Mouse (Mus musculus) midbrain, embryonic 15.5 days (tissue): ENCODE results near the gene Gm43191. TPM values are rescaled to one million over a fixed set of nuclear protein-coding genes. Genes with fewer than 3 reads are reported as not detected.
A peak's percentile ranks its signal among the peaks of the same experiment; 100 is the strongest.
"Not testable (repeated sequence)": the region's sequence is repeated elsewhere in the genome, so short reads cannot be mapped to it uniquely, and the experiment has no call there.

Experiments used
- ATAC-seq: fragments of 200-750 bp; cut with Nextera tagmentation; replicated peaks from 2 replicates; pipeline ENCODE4 v1.8.0; 2017; ENCODE audit warnings: moderate TSS enrichment
- H3K27ac ChIP-seq: fragments of 300-500 bp; sonication (generic); 2 replicates; pipeline ENCODE4 v1.5.1; 2015; ENCODE audit warnings: mild to moderate bottlenecking, inconsistent platforms
- H3K27me3 ChIP-seq: fragments of 300-500 bp; sonication (generic); replicated peaks from 2 replicates; pipeline ENCODE4 v1.6.1; 2015; ENCODE audit warnings: inconsistent platforms
- H3K36me3 ChIP-seq: fragments of 300-500 bp; sonication (generic); replicated peaks from 2 replicates; pipeline ENCODE4 v1.6.1; 2015; ENCODE audit warnings: inconsistent platforms
- H3K4me1 ChIP-seq: fragments of 300-500 bp; sonication (generic); 2 replicates; pipeline ENCODE4 v1.6.1; 2015; ENCODE audit warnings: inconsistent platforms
- H3K4me2 ChIP-seq: fragments of 300-500 bp; sonication (generic); 2 replicates; pipeline ENCODE4 v1.6.1; 2015; ENCODE audit warnings: inconsistent platforms, mild to moderate bottlenecking, moderate library complexity
- H3K4me3 ChIP-seq: fragments of 300-500 bp; sonication (generic); 2 replicates; pipeline ENCODE4 v1.5.1; 2015; ENCODE audit warnings: mild to moderate bottlenecking, inconsistent platforms
- H3K9ac ChIP-seq: fragments of 300-500 bp; sonication (generic); 2 replicates; pipeline ENCODE4 v1.6.1; 2015; ENCODE audit warnings: mild to moderate bottlenecking, inconsistent platforms
- H3K9me3 ChIP-seq: fragments of 300-500 bp; sonication (generic); 2 replicates; pipeline ENCODE4 v1.6.1; 2016; ENCODE audit warnings: inconsistent platforms
- WGBS: fragments of 180-500 bp; shearing (Covaris S2); methylation state at CpG from one replicate; pipeline ENCODE4 v1.1.7; 2015; ENCODE audit warnings: mixed read lengths; 5-methylcytosine and 5-hydroxymethylcytosine counted together
- polyA plus RNA-seq: library from polyadenylated mRNA; unstranded; fragments of >200 nt; fragmentation: Nextera tagmentation; extraction: Ambion mirVana; gene quantifications from 2 replicates; pipeline ENCODE4 v1.2.1, GENCODE M21; 2015

Gm43191 gene
- polyA plus RNA-seq, 1 experiment from 2014 or later = not detected

GRCm38 (mm10) chr3:116658928-116659565 is 22.0 kb downstream of the Gm43191 start:
- H3K9ac ChIP-seq = no peak overlapping the region
- ATAC-seq = no peak
- H3K4me1 ChIP-seq = peaks cover 34% of the 10 kb centered on the region
- no peak overlapping the region for H3K4me2 ChIP-seq
- WGBS = 60% methylated on average over 15 of the region's 15 CpGs
- H3K27me3 ChIP-seq = no peaks in the 10 kb centered on the region
- no peak overlapping the region for H3K27ac ChIP-seq
- no peak overlapping the region for H3K4me3 ChIP-seq
- no peaks in the 10 kb centered on the region for H3K36me3 ChIP-seq
- H3K9me3 ChIP-seq = no peaks in the 10 kb centered on the region

GRCm38 (mm10) chr3:116656184-116656965 is 24.7 kb downstream of the Gm43191 start:
- Histone ChIP-seq H3K4me3 (no peak overlapping the region), H3K4me2 (no peak overlapping the region), H3K4me1 (peaks cover 46% of the 10 kb centered on the region), H3K36me3 (no peaks in the 10 kb centered on the region), H3K9me3 (no peaks in the 10 kb centered on the region), H3K27ac (no peak overlapping the region), H3K27me3 (no peaks in the 10 kb centered on the region), H3K9ac (no peak overlapping the region)
- WGBS = 80% methylated on average over 7 of the region's 7 CpGs
- no peak for ATAC-seq

DNA sequence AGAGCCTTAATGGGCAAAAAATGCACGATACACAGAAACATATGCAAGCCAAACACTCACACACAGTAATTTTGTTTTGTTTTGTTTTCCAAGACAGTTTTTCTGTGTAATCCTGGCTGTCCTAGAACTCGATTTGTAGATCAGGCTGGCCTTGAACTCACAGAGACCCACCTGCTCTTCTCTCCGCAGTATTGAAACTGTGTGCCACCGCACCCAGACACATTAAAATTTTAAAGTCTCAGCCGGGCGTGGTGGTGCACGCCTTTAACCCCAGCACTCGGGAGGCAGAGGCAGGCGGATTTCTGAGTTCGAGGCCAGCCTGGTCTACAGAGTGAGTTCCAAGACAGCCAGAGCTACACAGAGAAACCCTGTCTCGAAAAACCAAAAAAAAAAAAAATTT is 27.0 kb downstream of the Gm43191 start:
- peaks cover 23% of the 10 kb centered on the region for H3K4me1 ChIP-seq
- 96% methylated on average over 11 of the region's 11 CpGs for WGBS
- H3K9me3 ChIP-seq, H3K27me3 ChIP-seq, H3K36me3 ChIP-seq, H3K4me2 ChIP-seq, ATAC-seq, H3K9ac ChIP-seq, H3K4me3 ChIP-seq, H3K27ac ChIP-seq: not testable (repeated sequence)

DNA sequence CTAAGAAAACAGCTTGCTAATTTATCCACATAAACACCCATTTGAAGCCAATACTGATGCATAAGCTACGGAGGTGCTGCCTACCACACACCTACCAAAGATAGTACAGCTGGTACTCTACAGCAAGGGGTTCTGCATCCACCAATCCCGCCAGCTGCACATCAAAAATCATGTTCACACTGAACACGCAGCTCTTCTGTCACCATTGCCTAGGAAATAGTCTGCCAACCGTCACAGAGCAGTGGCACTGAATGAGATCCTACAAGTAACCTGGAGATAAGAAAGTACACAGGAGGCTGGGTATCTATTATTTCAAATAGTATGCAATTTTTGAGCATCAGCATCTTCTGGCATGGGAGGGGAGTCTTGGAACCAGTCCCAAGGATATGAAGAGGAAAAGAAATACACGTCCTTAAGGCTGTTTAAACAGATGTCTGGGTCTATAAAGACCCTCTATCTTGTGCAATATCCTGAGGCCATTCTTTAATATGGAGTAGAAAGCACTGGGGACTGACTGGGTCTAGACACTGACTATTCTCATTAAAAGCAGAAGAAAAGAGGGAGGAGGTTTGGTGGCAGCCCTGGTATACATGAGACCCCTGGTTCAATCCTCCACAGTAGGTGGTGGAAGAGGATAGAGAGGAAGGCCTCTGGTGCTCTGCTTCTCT is 27.6 kb downstream of the Gm43191 start:
- Histone ChIP-seq H3K36me3 (peaks cover 5% of the 10 kb centered on the region; the same call in 1 of the 2 replicates), H3K4me1 (peaks cover 19% of the 10 kb centered on the region), H3K4me2 (no peak overlapping the region), H3K27me3 (no peaks in the 10 kb centered on the region), H3K27ac (no peak overlapping the region), H3K9ac (no peak overlapping the region), H3K9me3 (no peaks in the 10 kb centered on the region), H3K4me3 (no peak overlapping the region)
- WGBS = 66% methylated on average over 5 of the region's 5 CpGs
- no peak for ATAC-seq

- WGBS = 57% methylated on average over 3 of the region's 3 CpGs
- Histone ChIP-seq H3K27me3 (no peaks in the 10 kb centered on the region), H3K27ac (no peak overlapping the region), H3K4me2 (no peak overlapping the region), H3K9ac (no peak overlapping the region), H3K4me3 (no peak overlapping the region), H3K36me3 (peaks cover 5% of the 10 kb centered on the region; the same call in 1 of the 2 replicates), H3K4me1 (peaks cover 19% of the 10 kb centered on the region), H3K9me3 (no peaks in the 10 kb centered on the region)
- ATAC-seq = peak; percentile 51; the same call in 1 of the 2 replicates
Observed at GRCm38 (mm10) chr3:116652033-116652446, 29.0 kb downstream of the Gm43191 start.

DNA sequence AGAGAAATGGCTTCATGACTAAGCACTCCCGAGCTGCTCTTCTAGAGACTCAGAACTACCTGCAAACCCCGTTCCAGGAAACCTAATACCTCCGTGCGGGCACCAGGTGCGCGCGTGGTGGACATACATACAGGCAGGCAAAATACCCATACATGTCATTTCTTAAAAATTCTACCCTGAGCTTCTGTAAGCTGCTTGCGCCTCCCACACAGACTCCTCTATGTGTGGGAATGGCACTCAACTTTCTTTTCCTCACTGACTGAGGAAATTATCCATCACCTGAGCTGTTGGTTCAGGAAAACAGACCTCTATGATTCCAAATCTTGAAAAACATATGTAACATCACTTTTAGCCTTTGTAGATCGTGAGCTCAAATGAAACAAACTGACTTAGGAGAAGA is 30.4 kb downstream of the Gm43191 start:
- no peak overlapping the region for H3K27ac ChIP-seq
- H3K9me3 ChIP-seq = no peaks in the 10 kb centered on the region
- no peak overlapping the region for H3K4me2 ChIP-seq
- no peaks in the 10 kb centered on the region for H3K27me3 ChIP-seq
- peaks cover 5% of the 10 kb centered on the region; the same call in 1 of the 2 replicates for H3K36me3 ChIP-seq
- WGBS = 98% methylated on average over 9 of the region's 9 CpGs
- no peak overlapping the region for H3K4me3 ChIP-seq
- no peak for ATAC-seq
- peaks cover 15% of the 10 kb centered on the region for H3K4me1 ChIP-seq
- H3K9ac ChIP-seq = no peak overlapping the region

- Histone ChIP-seq H3K27me3 (no peaks in the 10 kb centered on the region), H3K4me2 (no peak overlapping the region), H3K4me1 (peaks cover 15% of the 10 kb centered on the region), H3K36me3 (peaks cover 10% of the 10 kb centered on the region), H3K9me3 (no peaks in the 10 kb centered on the region), H3K27ac (no peak overlapping the region), H3K4me3 (no peak overlapping the region), H3K9ac (no peak overlapping the region)
- WGBS = 92% methylated on average over 7 of the region's 7 CpGs
- no peak for ATAC-seq
Observed at GRCm38 (mm10) chr3:116648805-116649204, 32.3 kb downstream of the Gm43191 start.

GRCm38 (mm10) chr3:116646387-116646786 is 34.7 kb downstream of the Gm43191 start:
- Histone ChIP-seq H3K27me3 (no peaks in the 10 kb centered on the region), H3K36me3 (peaks cover 21% of the 10 kb centered on the region), H3K4me1 (no peaks in the 10 kb centered on the region), H3K27ac (no peak overlapping the region), H3K4me2 (no peak overlapping the region), H3K9ac (no peak overlapping the region), H3K9me3 (no peaks in the 10 kb centered on the region), H3K4me3 (no peak overlapping the region)
- no peak for ATAC-seq
- 90% methylated on average over 1 of the region's 1 CpGs for WGBS

DNA sequence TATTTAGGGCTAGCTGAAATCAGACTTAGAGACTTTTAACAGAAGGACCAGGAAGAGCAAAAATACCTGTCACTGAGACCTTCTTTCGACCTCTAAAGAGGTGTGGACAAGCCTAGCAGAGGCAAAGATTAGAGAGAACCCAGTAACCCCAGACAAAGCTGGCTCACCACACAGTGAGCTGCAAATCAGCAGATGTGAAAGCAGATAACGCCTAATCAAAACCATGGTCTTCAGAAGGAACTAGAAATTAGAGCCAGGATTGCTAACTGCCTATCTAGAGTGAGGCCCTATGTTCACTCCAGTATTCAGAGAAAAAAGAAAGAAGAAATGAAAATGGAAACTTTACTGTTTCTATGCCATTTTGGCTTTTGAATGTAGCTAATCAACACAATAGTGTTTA is 38.7 kb downstream of the Gm43191 start:
- ATAC-seq = no peak
- Histone ChIP-seq H3K9me3 (no peaks in the 10 kb centered on the region), H3K36me3 (peaks cover 42% of the 10 kb centered on the region), H3K4me3 (no peak overlapping the region), H3K27me3 (no peaks in the 10 kb centered on the region), H3K27ac (no peak overlapping the region), H3K9ac (no peak overlapping the region), H3K4me2 (no peak overlapping the region), H3K4me1 (no peaks in the 10 kb centered on the region)
- WGBS = 93% methylated on average over 2 of the region's 2 CpGs

- WGBS = 95% methylated on average over 6 of the region's 6 CpGs
- H3K9ac ChIP-seq = no peak overlapping the region
- H3K9me3 ChIP-seq = no peaks in the 10 kb centered on the region
- no peaks in the 10 kb centered on the region for H3K27me3 ChIP-seq
- peaks cover 46% of the 10 kb centered on the region for H3K36me3 ChIP-seq
- H3K4me2 ChIP-seq = no peak overlapping the region
- H3K27ac ChIP-seq = no peak overlapping the region
- H3K4me3 ChIP-seq = no peak overlapping the region
- no peak for ATAC-seq
- H3K4me1 ChIP-seq = no peaks in the 10 kb centered on the region
Observed at GRCm38 (mm10) chr3:116641811-116642371, 39.2 kb downstream of the Gm43191 start.

GRCm38 (mm10) chr3:116640024-116640423 is 41.0 kb downstream of the Gm43191 start:
- WGBS = 91% methylated on average over 1 of the region's 1 CpGs
- no peak overlapping the region for H3K9ac ChIP-seq
- H3K4me3 ChIP-seq = no peak overlapping the region
- H3K27ac ChIP-seq = no peak overlapping the region
- ATAC-seq = no peak
- H3K4me2 ChIP-seq = no peak overlapping the region
- H3K36me3 ChIP-seq = peaks cover 51% of the 10 kb centered on the region
- H3K27me3 ChIP-seq = no peaks in the 10 kb centered on the region
- no peaks in the 10 kb centered on the region for H3K4me1 ChIP-seq
- no peaks in the 10 kb centered on the region for H3K9me3 ChIP-seq

DNA sequence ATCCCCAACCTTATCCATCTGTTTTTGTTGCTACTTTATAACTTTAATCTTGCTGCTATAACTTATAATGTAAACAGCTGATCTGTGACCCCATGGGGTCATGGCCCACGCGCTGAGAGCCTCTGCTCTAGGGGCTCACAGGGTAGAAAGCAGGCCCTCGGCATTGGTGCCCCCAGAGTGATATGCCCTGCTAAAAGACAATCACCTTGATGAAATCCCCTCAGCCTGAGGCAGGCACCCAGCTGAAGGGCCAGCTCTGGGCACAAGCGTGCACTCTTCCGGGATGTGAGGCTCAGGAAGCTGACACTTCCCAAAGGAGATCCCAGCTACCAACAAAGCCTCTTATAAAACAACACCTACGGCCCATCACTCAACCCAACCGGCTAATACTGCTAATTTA is 42.5 kb downstream of the Gm43191 start:
- H3K4me2 ChIP-seq = no peak overlapping the region
- no peak overlapping the region for H3K9ac ChIP-seq
- 94% methylated on average over 7 of the region's 7 CpGs for WGBS
- no peak overlapping the region for H3K27ac ChIP-seq
- no peak for ATAC-seq
- H3K27me3 ChIP-seq = no peaks in the 10 kb centered on the region
- no peaks in the 10 kb centered on the region for H3K4me1 ChIP-seq
- peaks cover 61% of the 10 kb centered on the region for H3K36me3 ChIP-seq
- no peaks in the 10 kb centered on the region for H3K9me3 ChIP-seq
- H3K4me3 ChIP-seq = no peak overlapping the region
